Mouse (Mus musculus): ENCODE data around the gene Chka. TPM values are rescaled to one million over a fixed set of nuclear protein-coding genes. Genes with fewer than 3 reads are reported as not detected.

Chka gene
- total RNA-seq (2021), result 100 to 1,000 TPM; 106 to 122 TPM

DNA sequence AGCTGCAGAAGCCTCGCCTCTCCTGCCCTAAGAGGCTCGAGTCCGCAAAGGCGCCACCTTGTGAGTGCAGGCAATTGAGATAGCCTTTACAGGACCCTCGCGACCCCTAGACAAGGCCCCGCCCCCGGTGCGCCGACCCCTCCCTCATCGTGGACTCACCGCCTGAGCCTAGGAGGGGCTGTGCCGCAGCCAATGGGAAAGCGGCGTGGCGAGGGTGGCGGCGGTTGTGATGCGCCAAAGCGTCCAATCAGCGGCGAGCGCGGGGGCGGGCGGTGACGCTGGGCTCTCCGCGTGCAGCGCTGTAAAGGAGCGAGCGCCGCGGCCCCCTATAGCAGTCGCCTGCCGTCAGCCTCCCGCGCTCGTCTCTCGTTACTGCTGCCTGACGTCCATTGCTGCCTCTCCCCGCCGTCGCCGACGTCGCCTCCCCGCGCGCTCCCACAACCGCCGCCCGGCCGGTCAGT is at the start of gene Chka:
Gene Chka (plus strand): TSS at position 272 of the 461 bp plus-strand sequence.
- peak; percentile 98 to 99 for DNase-seq

DNA sequence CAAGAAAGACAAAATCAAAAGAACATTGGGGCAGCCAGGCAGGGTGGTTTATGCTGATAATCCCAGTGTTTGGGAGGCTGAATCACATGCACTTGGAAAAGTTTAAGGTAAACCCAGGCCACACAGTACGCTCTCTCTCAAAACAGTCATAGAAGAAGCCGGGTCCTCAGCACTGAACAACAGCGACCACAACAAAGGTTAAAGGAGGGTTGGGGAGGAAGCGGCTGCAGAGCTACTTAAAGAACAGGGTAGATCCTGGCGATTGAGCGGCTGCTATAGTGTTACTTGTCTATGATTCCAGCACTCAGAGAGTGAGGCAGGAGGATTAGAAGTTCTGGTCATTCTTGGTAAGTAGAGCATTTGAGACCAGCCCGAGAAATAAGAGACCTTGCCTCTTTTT is 46.0 kb upstream of the Chka start:
- DNase-seq, result no peak

DNA sequence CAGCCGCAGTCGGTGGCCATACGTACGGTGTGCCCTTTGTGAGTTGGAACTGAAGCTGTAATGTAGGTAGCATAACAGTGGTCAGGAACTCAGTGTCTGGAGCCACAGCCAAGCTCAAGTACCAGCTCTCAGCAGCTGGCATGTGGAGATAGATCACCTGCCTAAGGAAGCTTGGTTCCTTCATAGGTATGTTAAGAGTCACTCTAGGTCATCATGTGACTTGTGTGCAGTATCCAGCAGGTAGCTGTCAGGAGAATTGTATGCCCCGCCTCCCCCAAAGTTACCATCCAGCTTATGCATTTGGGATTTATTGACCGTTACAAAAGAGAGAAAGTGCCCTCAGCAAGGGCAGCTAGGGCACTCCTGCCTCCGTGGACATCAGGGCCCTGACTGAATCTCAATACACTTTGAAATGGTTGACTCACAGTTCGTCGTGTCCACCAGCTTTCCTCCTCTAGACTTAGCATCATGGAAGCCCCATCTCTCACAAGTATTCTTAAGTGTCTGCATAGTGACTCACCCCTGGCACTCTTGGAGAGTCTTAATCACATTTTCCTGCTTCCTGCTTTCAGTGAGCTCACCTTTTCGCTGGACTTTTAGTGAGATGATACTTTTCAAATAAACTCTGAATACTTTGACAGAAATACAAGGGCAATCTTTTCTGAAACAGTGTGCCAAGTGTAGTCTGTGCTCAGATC is 40.9 kb upstream of the Chka start:
- DNase-seq, result no peak

DNA sequence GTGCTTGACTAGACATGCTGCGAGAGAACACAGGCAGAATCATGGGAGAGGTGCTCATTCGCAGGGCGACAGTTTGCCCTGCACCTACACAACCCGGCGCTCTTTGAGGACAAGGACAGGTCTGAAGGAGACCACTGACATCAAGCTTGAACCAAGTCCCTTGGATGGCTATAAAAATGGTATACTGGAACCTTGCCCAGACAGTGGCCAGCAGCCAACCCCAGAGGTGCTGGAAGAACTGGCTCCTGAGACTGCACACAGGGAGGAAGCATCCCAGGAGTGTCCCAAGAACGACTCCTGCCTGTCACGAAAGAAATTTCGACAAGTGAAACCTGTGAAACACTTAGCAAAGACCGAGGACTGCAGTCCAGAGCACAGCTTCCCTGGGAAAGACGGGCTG is 37.1 kb upstream of the Chka start:
- no peak for DNase-seq

- no peak for DNase-seq
These were observed 35.7 kb upstream of the Chka start for GRCm38 (mm10) chr19:3815824-3816223.

- DNase-seq, result no peak
These were observed 32.5 kb upstream of the Chka start for GRCm38 (mm10) chr19:3819080-3819479.

DNA sequence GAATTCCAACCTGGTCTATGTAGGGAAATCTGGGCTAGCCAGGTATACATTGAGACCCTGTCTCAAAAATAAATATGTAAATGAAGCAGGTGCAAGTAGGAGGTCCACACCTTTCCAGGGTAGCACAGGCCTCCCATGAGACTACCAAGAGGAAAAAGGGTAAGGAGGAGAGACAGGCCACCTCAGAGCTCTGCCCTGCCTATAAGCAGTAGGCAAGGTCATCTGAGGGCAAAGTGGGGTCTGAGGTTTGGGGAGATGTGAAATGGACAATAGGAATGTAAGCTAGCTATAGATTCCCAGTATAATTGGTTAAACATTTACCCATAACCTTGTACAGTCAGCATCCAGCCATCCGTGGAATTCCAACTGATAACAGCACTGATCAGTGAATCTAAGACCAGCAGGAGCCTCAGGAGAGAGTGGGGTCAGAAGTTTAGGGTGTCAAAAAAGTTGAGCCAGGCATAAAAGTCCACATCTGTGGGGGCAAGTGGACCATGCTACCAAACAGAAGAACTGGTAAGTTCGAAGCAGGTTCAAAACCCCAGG is 31.6 kb upstream of the Chka start:
- DNase-seq, result no peak

DNA sequence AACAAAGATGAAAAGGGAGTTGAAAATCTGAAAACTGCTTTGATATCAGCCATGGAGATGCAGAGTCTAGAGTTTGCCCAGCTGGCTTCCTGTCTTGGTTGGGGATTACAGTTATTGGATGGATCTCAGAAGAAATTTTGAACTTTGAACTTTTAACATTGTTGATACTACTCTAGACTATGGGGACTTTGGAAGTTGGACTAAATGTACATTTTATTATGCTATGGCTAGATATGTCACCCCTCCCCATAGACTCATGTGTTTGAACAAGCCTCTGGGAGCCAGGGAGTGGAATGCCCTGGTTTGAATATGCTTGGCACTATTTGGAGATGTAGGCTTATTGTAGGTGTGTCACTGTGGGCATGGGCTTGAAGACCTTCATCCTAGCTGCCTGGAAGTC is 26.5 kb upstream of the Chka start:
- no peak for DNase-seq

GRCm38 (mm10) chr19:3829863-3830262 is 21.7 kb upstream of the Chka start:
- DNase-seq, result no peak

DNA sequence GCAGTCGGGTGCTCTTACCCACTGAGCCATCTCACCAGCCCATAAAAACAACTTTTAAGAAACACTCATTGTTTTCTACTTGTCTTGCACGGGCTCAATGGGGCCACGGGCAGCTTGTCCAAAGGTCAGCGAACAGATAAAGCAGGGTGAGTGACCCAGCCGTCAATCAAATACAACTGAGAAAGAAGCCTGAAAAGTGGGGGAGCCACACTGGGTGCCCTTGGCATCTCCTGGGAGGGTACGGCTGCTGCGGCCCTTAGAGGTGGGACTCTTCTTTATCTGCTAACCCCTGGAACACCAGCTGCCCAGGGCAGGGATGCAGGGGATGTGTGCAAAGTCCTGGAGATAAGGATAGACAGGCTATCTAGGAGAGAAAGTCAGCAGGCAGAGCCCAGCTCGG is 19.9 kb upstream of the Chka start:
- DNase-seq, result no peak

DNA sequence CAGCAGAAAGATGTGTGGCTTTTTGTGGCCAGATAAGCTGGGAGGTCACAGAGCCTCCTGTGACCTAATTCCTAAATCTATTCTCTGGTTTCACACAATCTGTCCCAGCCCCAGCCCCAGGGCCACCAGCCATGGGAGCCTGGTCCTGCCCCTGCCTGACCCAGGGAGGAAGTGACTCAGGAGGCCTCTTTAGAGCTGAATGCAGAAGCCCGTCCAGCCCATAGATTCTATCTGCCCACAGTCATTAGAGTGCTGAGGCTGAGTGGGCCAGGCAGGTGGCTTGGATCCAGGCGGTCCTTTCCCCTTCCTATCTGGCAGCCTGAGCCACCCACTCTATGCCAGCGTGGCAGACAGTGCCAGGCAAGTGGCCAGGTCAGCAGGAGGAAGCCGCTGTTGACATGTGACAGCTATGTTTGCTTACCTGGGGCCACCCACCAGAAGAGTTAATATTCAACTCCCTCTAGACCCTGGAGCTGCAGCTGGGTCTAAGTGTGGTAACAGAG is 18.7 kb upstream of the Chka start:
- no peak for DNase-seq

DNA sequence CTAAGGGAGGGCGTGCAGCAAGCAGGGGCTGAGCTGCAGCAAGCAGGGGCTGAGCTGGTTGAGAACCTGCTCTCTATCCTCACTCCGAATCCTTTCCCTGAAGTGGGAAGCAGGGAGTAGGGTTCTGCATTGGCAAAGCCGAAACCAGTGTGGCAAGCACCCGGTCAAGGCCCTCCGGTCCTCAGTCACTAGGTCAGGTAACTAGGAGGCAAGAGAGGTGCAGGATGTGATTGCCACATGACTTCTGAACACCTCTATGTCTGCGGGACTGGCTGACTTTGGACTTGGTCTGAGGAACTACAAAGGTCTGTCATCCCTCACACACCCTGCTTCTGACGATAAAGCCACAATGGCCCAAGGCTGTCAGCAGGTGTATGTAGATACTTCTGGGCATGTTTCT is 17.3 kb upstream of the Chka start:
- no peak for DNase-seq

DNA sequence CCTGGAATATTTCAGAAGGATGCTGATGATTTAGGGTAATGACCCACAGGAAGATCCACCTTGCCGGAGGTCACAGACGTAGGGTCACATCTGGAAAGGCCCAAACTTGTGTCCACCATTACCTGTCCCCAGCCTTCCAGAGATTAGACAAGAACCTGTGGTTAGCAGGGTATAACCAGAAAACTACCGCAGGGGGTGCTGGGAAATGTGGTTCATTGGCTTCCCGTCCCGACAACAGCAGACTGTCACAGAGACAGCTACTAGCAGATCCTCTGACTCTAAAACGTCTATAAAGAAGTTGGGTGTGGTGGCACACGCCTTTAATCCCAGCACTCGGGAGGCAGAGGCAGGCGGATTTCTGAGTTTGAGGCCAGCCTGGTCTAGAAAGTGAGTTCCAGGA is 14.8 kb upstream of the Chka start:
- no peak for DNase-seq

- DNase-seq, result no peak
These were observed 12.6 kb upstream of the Chka start for GRCm38 (mm10) chr19:3838931-3839330.

DNA sequence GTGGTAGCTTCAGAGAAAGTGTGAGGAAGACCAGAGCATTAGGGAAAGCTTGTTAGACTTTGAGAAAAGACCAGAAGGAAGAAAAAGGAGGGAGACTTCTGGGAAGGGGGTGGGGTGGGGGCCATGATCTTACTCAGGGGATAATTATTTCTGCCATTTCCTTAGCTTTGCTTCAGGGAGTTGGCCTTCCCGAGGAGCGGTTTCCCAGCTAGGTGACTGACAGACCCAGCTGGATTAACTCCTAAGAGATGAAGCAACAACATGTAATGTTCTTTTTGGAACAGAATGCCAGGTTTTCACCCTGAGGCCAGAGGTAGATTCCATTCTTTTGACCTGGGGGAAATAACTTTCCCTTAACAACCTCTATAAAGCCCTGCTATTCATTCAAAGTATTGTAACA is 11.9 kb upstream of the Chka start:
- no peak for DNase-seq

DNA sequence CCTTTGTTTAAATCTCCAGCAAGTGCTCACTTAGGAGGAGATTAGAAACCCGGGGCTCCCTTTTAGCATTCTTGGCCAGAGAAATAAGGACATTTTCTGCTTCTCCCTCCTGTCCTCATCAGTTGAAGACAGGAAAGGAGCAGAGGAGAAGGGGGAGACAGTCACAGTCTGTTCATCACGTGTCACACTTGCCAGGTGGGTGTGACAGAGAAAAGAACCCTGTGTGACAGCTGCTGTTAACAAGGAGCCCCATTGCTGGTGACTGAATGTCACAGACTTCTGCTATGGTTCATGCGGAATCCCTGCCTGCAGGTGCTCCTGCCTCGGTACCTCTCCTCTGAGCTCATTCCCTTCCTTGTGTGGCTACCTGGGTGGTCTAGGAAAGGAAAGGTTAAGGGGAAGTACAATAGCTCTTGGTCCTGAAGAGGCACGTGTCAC is 11.3 kb upstream of the Chka start:
- no peak for DNase-seq

DNA sequence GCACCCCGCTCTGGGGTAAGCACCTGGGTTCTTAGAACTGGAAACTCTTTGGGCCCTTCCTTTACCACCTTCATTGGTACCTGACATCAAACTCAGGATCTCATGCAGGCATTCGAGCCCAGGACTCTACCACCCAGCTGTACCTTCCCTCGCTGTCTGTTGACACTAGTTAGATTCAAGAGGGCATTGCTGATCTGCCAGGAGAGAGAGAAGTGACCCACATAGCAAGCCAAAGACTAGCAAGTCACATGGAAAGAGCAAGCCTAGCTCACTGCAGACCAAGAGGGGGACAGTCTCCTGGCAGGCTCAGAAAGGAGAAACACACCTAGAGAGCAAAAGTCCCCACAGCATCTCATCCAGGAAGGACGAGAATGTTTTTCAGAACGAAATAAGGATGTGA is 10.9 kb upstream of the Chka start:
- DNase-seq, result no peak

- no peak for DNase-seq
These were observed 9.0 kb upstream of the Chka start for GRCm38 (mm10) chr19:3842359-3843148.

GRCm38 (mm10) chr19:3843629-3844028 is 7.9 kb upstream of the Chka start:
- DNase-seq, result no peak

DNA sequence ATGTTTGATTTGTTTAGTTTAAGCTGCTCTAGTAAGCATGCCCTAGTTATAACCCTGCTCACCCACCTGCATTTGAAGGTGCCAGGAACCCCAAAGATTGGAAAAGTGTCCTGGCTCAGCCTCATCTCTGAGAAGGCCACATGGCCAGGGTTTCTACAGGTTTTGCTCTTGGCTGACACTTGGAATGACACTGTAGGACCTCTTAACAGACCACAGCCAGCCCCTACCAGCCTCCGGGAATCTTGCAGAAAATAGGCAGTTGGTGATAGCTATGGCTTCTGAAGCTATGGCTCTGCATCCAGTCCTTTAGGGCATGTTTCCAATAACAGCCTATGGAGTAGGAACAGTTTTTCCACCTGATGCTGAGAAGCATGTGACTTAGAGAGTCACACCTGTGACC is 6.7 kb upstream of the Chka start:
- DNase-seq, result no peak

DNA sequence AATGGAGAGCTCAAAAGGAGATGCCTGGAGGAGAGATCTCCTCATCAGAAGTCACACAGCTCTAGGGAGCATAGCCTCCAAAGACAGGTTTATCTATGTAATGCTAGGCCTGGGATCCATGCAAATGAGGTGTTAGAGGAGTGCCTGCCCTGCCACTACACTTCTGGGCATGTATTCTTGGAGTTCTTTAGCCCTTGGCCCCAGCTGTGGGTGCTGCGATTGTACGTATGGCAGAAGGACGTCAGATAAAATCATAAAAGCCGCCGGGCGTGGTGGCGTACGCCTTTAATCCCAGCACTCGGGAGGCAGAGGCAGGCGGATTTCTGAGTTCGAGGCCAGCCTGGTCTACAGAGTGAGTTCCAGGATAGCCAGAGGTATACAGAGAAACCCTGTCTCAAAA is 6.2 kb upstream of the Chka start:
- no peak for DNase-seq

GRCm38 (mm10) chr19:3845803-3846406 is 5.7 kb upstream of the Chka start:
- DNase-seq, result no peak

Data from layer of hippocampus, postnatal 36 days (tissue).